Mouse (Mus musculus): Measurements from ENCODE around the gene Adora1. TPM values are rescaled to one million over a fixed set of nuclear protein-coding genes. Genes with fewer than 3 reads are reported as not detected.

Adora1 gene
- polyA plus RNA-seq (2012; rRNA removed; ENCODE audit: low replicate concordance): 49.7 and 69.5 TPM in 2 replicates

DNA sequence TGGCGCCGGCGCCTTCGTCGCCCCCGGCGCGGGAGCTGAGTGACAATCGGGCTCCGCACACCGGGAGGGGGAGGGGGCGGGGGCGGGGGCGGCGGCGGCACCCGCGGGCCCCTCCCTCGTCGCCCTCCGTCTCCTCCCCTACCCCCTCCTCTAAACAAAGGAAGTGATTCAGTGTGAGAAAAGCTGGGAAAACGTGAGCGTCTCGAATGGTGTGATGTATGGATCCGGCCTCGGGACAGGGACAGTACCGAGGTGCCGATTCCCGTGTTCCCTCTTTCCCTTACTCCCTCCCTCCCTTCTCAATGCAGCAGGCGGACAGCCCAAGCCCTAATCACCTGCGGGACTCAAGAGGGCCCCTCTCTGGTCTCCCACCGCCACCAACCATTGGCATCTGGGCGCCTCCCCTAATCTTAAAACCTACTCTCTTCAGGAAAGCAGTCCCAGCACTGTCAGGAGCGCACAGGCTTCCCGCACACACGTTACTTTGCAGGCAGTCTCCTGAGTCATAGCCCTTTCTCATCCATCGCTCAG, at the start of gene Adora1:
Gene Adora1, minus strand, starts transcription at position 41 of the 531 bp plus-strand sequence.

DNA sequence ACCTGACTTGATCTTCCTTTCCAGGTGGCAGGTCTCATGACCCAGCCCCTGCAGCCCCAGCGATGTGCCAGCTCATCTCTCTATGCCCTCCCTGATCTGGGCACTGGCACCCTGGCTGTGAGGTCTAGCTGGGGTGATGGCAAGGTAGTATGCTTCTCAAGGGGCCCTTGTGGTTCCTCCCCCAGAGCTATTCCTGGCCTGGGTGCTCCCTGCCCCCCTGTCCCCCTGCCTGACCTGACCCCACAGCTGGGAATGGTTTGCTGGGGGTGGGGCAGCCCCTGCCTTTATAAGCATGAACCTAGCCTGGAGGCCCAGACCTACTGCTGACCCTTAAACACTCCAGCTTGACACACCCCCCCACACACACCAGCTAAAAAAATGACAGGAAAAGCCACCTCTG, 42.1 kb downstream of the Adora1 start, which contains the start of gene Mybph:
Gene Mybph, plus strand, starts transcription at position 323 of the 400 bp plus-strand sequence.

GRCm38 (mm10) chr1:134182025-134182424, 53.2 kb downstream of the Adora1 start, which contains the start of gene Chil1:
Chil1 (plus strand) TSS chr1:134182176.

Other genes with a start within 250 kb of the Adora1 start
- 10.6 and 11.6 TPM in 2 replicates for gene Fmod, start 198.2 kb downstream of the Adora1 start, polyA plus RNA-seq (2012; rRNA removed; ENCODE audit: low replicate concordance)
- gene Btg2, start 156.3 kb downstream of the Adora1 start, polyA plus RNA-seq (2012; rRNA removed; ENCODE audit: low replicate concordance): 56.0 and 72.6 TPM in 2 replicates
- gene Chit1, start 124.2 kb downstream of the Adora1 start, polyA plus RNA-seq (2012; rRNA removed; ENCODE audit: low replicate concordance): 0.29 and 2.8 TPM in 2 replicates
- gene Chil1, start 53.3 kb downstream of the Adora1 start, polyA plus RNA-seq (2012; rRNA removed; ENCODE audit: low replicate concordance): 39.0 and 44.0 TPM in 2 replicates
- gene Mybph, start 42.0 kb downstream of the Adora1 start, polyA plus RNA-seq (2012; rRNA removed; ENCODE audit: low replicate concordance): 0.35 and 84.8 TPM in 2 replicates
- gene Myog, start 54.6 kb upstream of the Adora1 start, polyA plus RNA-seq (2012; rRNA removed; ENCODE audit: low replicate concordance): 2.5 TPM in 1 of 2 replicates, not detected in the other
- 14.4 and 18.9 TPM in 2 replicates for gene Ppfia4, start 97.5 kb upstream of the Adora1 start, polyA plus RNA-seq (2012; rRNA removed; ENCODE audit: low replicate concordance)
- 46.1 and 75.4 TPM in 2 replicates for gene Tmem183a, start 126.5 kb upstream of the Adora1 start, polyA plus RNA-seq (2012; rRNA removed; ENCODE audit: low replicate concordance)
- gene 4933406M09Rik, start 150.5 kb upstream of the Adora1 start, polyA plus RNA-seq (2012; rRNA removed; ENCODE audit: low replicate concordance): not detected in 2 replicates
- gene Cyb5r1, start 170.1 kb upstream of the Adora1 start, polyA plus RNA-seq (2012; rRNA removed; ENCODE audit: low replicate concordance): 39.2 and 96.5 TPM in 2 replicates
- 112 and 149 TPM in 2 replicates for gene Adipor1, start 179.9 kb upstream of the Adora1 start, polyA plus RNA-seq (2012; rRNA removed; ENCODE audit: low replicate concordance)
- gene Klhl12, start 220.1 kb upstream of the Adora1 start, polyA plus RNA-seq (2012; rRNA removed; ENCODE audit: low replicate concordance): 4.0 and 8.8 TPM in 2 replicates